Mouse (Mus musculus) left cerebral cortex, postnatal 10 days (tissue): Measurements from ENCODE around the gene Srrm4. TPM values are rescaled to one million over a fixed set of nuclear protein-coding genes. Genes with fewer than 3 reads are reported as not detected.
A peak's percentile ranks its signal among the peaks of the same experiment; 100 is the strongest.

Experiments
- DNase-seq, 2 experiments: peaks; one replicate each; pipeline ENCODE4 v3.0.0; 2021 to 2022; ENCODE audit warnings: low spot score in 2 of 2, mixed read lengths in 1 of 2; ENCODE audit errors: extremely low spot score in 1 of 2
- intact Hi-C: fragments of 180-260 bp; cut with DNase I; formaldehyde crosslinking; loops from one replicate; pipeline ENCODE4 v1.15.1; 2025
- total RNA-seq, 2 experiments: library from RNA; stranded (reverse); gene quantifications; 2 replicates each; pipeline ENCODE4 v1.2.3; 2021

The Srrm4 gene
- 10 to 100 TPM; 32.2 to 33.9 TPM for total RNA-seq

DNA sequence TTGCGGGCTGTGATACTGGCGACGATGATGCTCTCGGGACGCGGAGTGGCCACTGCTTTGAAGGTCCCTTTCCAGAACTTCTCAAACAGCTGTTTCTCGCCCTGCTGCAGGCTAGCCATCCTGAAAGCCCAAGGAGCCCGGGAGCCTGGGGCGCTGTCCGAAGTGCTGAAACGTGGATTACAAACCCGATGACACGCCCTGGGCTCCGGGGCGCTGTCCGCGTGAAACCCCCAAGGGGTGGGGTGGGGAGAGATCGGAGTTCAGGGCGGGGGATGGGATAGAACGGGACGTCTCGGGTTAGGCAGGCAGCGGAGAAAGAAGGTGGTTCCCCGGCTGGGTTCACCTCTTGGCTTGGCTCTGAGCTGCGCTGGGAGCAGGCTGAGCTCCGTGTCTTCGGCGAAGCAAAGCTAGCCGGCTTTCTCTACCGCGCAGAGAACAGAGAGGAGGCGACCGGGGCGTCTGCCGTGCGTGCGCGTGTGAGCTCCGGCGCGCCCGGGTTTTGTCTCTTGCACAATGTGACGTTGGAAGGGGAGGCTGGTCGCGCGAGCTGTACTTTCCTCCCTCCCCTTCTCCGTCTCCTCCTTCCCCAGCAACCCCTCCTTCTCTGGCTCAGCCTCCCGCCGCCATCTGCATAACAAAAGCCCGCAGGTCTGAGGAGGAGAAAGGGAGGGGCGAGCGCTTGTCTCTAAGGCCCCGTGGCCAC, at the start of gene Srrm4:
TSS of gene Srrm4 (minus strand) at position 472 of the 703 bp plus-strand sequence.
- intact Hi-C loops: loop anchor here (5.0 to 10.0 kb wide), 3 partner anchors 149 to 467 kb away; no protein-coding TSS in a partner anchor
- peak; percentile 83 to 85 for DNase-seq

DNA sequence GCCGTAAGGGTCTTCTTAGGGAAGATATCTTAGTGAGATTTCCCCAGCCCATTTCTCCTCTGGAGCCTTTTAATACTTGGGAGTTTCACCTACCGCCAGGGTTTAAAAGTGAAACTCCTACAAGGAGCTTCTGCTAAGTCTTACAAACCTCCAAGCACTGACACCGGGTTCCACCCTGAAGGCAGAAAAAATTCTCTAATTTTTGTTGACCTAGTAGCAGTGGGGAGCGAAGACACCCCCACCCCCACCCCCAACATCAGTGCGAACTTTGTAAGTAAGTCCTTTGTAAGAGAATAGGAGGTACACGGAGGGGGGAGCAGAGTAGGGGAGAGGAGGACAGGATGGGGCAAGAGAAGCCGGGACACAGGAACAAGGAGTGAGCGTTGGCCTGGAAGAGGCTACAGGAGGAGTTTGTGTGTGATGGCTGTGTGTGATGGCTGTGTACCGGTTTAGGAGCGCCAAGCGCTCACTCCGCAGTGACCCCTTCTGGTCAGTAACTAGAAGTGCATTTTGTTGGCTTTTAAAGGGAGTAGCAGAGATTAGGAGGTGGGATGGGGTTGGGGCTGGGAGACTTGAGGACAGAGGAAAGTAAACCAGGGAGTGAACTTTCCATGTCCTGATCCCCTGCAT, 1.3 kb upstream of the Srrm4 start:
- intact Hi-C loops: loop anchor here (5.0 to 10.0 kb wide), 3 partner anchors 151 to 468 kb away; no protein-coding TSS in a partner anchor

DNA sequence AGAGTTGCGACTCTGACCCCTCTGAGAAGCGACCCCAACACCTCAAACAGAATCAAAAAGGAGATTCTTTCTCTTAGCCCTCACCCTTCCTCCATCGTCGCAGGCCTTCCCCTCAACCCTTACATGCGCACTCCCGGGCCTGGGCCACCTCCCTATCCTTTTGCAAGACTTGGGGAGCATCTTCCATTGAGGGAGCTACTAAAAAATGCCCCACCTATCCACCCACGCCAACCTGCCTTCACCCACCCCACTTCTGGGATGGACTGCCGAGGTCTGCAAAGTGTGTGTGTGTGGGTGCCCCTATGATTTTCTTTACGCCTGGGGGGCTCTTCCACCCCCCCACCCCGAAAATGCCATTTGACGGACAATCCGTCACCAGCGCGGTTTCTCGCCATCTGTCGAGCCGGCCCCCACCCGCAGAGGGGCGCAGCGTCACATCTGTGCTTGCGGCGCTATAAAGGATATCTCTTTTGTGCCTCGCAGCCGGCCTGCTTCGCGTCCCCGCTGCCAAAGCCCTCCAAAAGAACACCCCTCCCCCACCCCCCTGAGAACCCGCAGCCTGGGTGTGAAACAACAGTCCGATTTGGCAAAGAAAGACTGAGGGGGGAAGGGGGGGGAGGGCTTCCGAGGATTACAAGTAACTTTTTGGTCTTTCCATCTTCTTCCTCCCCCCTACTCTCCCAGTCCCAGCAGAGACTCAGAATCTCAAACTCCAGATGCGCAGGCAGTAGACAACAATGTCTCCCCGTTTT, 608 bp upstream of the Srrm4 start:
- DNase-seq: peak; percentile 40 to 54
- intact Hi-C loops: loop anchor here (5.0 to 10.0 kb wide), 3 partner anchors 150 to 467 kb away; no protein-coding TSS in a partner anchor

More for the DNA sequence above, 1.3 kb upstream of the Srrm4 start:
- peak in 1 of 2 experiments; percentile 45 for DNase-seq

DNA sequence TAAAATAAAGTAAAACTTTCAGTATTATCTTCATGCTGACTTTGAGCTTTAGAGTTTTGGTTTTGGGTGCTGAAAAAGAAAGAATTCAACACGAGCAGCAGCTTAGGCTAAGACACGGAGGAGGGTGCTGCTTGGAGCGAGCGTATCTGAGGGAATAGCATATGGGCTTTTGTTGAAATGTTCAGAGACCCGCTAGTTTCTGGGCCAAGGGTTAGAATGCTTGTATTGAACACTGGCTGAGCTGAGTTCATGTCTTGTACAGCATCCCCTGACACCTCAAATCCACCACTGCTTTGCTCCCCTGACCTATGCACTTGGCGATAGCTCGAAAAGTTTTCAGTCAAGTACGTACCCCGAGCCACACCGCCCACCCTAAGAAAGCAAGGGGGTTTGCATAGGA, 919 bp downstream of the Srrm4 start:
- no peak for DNase-seq
- intact Hi-C loops: loop anchor here (5.0 to 10.0 kb wide), 3 partner anchors 148 to 466 kb away; no protein-coding TSS in a partner anchor

DNA sequence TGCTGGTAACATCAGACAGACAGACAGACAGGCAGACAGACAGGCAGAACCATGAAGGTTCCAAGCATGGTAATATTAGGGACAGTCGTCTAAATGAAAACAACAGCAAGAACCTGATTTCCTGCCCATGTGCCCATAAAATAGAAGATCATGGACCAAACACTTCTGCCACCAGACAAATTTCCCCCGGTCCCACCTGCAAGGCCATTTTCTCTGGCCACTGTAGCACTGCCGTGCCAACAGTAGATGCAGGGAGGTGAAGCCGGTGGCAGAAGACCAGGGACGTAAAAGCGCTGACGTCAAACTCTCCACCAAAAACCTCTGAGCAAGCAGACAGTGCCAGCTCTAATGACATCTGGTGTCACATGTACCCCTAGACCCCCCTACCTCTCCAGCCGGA, 2.0 kb downstream of the Srrm4 start:
- intact Hi-C loops: loop anchor here (5.0 to 10.0 kb wide), 3 partner anchors 147 to 465 kb away; no protein-coding TSS in a partner anchor
- DNase-seq: no peak

DNA sequence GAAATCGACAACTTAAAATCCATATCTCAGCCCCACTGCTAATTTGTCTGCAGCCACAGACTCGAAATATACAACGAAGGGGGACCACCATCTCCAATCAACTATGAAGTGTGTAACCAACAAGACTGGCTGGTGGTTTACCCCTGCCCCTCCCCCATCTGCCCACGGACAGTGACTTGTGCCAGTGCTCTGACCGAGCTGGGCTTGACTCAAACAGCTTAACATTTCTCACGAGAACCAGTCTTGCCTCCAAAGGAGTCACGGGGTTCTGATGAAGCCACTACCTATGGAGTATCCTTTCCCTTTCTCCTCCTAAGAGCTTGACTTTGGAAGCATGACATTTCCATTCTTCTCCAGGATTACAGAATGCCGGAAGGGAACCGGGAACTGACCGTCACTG, 2.8 kb downstream of the Srrm4 start:
- peak; percentile 27 to 53 for DNase-seq
- intact Hi-C loops: no loop called here

DNA sequence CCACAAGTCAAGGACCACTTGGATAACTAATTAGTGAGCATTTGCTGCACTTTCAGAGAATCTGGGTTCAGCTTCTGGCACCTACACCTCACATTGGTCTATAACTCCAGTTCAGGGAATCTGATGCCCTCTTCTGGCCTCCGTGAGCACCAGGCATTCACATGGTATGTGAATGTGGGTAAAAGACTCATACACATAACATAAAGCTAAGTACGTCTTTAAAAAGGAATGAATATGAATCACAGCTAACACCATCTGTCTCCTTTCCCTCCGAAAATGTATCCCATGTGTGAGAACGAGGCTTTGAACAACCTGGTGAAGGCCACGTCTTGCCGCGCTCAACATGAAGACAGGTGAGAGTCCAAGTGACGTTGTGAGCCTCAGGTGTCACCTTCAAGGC, 12.1 kb downstream of the Srrm4 start:
- intact Hi-C loops: no loop called here
- DNase-seq: no peak

DNA sequence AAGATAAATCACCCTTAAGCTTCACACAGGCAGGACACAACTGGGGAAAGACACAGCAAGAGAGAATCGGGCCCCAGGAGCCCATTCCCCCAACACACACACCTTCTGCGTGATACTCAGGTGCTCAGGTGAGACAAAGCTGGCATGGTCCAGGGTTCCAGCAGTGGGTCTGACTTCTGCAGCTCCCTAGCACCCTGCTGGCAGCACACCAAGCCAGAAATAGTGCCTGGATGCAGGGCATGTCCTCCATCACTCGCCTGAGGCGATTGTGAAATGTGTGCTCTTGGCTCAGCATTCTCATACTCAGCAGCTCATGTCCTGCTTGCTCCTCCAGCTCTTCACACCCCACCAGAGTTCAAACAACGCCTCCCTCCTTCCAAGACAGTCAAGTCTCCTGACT, 14.5 kb downstream of the Srrm4 start:
- intact Hi-C loops: no loop called here
- DNase-seq: no peak

DNA sequence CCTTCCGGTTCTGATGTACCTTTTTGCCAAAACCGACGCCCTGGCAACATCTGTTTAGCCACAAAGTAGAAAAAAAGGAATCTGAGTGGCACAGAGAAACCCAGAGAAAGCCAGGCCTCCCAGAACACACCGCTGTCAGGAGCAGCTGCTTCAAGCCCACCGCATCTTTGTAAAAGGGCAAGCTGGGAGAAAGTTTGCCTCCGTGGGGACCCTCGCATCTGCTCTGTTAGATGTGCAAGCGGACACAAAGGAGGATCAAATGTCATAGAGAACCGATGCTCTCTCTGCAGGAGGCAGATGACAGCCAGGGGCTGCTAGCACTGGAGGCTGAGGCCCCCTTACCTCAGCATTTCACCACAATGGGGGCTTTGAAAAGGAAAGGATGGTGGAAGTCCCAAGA, 18.3 kb downstream of the Srrm4 start:
- intact Hi-C loops: no loop called here

DNA sequence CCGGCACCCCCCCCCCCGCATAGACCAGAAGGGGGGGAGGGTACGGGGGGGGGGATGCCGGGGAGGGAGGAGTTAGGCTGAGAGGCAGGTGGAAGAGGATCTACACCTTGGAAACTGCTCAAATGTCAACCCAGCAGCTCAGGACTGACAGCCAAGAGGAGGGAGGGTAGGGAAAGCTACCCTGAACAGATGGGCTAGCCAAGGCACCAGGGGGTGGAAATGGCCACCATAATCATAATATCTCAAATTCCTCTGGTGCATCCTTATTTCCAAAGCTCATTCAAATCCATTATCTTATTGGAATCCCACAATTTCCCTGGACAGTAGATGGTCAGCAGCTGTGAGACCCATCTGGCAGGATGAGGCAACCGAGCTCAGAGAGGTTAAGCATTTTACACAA, 19.7 kb downstream of the Srrm4 start:
- intact Hi-C loops: no loop called here
- DNase-seq: no peak

More for the DNA sequence above, 18.3 kb downstream of the Srrm4 start:
- no peak for DNase-seq

DNA sequence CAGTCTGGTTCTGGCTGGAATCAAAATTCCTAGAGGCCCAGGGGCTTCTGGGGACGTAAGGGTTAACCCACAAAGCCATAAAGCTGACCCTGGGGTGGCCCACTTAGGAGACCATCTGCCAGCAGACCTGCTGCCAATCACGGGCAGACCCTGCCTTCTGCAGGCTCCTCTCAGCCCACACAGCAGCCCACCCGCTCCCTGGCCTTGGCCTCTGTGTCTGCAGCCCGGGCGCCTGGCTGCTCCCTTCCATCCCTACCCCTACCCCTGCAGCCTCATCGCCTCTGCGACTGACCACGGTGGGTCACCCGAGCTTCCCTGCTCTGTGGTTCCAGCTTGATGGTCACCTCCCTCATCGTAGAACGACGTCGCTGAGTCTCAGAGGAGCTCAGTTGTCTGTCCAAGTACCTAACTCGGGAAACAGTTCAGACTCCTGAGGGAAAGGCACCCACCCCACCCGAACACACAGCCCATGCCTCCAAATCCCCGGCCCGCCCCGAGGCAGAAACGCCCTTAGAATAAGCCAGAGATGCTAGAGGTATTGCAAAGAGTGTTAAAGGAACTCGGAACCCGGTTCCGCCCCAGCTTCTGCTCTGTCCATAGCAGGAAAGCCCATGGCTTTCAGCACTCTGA, 20.3 kb downstream of the Srrm4 start:
- intact Hi-C loops: no loop called here
- no peak for DNase-seq

DNA sequence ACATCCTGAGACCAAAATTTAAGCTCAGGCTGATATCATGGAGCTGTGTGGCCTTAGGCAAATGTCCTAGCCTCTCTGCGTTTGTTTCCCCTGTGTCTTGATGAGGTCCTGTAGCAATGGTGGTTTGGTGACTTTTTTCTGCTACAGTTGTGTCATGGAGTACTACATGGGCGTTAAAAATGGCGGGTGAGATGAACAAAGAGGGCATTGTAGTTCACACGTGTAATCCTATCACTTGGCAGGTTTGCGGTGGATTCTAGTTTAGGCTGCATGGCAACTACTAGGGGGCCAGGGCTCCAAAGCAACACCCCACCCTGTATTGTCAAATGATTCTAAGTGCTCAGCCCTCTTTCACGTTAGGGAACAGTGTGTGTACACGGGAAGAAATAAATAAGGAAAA, 21.1 kb downstream of the Srrm4 start:
- intact Hi-C loops: no loop called here
- no peak for DNase-seq

DNA sequence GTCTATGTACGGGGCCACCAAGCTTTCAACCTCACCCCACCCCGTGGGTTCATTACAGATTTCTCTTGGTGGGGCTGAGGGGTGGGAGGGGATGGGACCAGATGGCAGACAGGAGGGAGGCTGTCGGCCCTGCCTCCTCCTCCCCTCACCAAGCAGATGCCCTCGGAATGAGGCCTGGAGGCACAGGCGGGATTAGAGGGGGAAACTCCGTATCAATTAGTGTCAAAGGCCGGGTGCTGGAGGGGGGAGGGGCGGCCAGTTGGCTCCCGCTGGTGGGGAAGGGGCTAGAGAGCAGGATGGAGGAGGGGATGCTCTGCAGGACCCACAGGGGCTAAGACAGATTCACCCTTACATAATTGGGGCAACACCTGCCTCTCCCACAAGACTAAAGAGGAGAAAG, 22.0 kb downstream of the Srrm4 start:
- intact Hi-C loops: no loop called here
- no peak for DNase-seq

DNA sequence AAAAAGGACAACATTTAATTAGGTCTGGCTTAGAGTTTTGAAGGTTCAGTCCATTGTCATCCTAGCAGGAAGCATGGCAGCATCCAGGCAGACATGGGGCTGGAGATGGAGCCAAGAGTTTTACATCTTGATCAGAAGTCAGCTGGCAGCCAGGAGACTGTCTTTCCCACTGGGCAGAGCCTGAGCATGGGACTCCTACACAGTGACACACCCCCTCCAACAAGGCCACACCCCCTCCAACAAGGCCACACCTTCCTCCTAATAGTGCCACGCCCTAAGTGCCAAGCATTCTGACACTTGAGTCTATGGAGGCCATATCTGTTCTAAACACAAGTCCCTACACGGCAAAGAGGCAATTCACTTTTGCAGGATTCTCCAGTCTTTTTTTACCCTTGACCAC, 23.6 kb downstream of the Srrm4 start:
- DNase-seq: no peak
- intact Hi-C loops: no loop called here

DNA sequence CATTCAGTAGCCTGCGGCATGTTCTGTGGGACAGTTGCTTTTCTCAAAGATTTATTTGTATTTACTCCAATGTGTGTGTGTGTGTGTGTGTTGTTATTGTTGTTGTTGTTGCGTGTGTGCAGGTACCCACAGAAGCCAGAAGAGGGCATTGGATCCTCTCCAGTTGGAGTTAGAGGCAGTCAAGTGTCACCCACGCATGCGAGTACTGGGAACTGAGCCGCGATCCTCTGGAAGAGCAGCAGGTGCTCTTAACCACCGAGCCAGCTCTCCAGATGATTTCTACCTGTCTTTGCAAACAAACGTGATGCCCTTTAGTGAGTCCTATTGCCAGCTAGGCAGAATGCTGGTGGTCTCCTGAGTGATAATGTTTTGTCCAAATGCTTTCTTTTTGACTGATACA, 24.3 kb downstream of the Srrm4 start:
- intact Hi-C loops: no loop called here
- DNase-seq: no peak

DNA sequence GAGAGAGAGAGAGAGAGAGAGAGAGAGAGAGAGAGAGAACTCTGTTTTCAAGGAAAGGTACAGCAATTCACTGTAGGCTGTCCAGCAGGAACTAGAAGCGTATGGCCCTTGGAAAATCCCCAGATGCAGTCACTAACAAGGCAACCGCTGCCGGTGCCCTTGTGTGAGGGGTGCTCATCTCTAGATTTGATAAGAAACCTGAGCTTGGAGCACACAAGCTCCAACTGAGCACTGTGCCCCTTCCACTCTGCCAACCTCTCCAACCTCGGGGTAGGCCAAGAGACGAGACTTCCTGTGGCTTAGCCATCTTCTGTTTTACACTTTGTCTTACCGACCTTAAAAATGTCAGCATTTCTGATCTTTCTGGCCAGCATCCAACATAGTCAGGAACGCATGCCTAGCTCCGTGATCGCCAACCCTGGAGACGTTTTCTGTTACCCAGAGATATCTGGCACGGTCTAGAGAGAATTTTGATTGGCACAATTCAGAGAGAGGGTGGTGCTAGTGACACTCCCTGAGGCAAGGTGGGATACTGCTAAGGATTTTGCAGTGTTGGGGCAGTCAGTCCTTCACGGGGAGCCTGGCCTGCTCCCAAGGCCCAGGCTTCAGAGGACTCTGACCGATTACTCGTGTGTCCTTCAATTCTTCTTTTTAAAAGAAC, 25.1 kb downstream of the Srrm4 start:
- intact Hi-C loops: no loop called here
- DNase-seq: no peak

DNA sequence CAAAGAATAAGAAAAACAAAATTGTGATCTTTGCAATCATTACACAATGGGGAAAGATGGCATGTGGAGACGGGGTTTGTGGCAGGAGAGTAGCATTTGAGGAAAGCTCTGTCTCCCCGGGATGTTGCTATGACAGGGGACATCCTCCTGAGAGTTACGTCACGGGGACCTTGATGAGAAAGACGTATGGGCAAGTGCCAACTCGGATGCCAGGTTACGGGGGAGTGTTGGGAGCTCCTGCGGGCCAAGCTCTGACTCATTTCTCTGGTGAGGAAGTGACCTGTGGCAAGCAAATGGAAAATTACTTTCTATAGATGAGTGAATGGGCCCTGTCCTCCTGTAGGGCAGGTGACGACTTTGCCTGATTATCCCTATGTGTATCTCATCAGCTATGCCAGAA, 26.0 kb downstream of the Srrm4 start:
- intact Hi-C loops: no loop called here

DNA sequence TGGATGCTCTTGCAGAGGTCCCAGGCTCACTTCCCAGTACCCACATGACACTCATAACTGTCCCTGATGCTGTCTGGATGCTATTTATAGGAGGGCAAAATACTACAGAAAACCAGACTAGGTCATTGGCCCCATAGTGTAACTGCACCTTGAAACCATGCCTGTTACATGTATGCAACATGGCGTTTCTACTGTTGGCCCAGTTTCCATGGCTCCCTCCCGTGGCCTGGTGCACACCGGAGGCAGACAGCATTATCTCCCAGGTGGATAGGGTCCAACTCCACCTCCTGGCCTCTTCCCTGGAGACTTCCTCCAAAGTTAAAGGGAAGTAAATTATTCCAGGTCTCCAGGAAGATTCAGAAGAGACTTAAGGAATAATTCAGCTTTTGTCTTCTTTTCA, 27.2 kb downstream of the Srrm4 start:
- intact Hi-C loops: no loop called here
- no peak for DNase-seq

More for the DNA sequence above, 26.0 kb downstream of the Srrm4 start:
- DNase-seq: no peak

DNA sequence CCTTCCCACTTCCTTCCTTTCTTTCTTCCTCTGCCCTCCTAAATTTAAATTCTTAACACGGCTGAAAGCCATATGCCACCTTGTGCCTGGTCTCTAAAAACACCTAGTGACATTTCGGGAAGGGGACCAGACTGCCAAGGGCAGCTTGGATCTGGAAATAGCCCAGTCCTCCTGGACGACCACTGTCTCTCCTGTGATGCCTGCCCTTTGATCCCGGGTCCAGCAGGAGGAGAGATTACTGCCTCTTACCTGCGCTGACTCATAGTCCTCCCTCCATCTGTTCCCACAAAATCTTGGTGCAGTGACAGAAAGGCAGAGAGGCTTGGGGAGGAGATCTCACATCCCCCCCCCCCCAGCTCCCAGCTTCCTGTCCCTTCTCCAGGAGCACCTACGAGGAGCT, 27.9 kb downstream of the Srrm4 start:
- DNase-seq: no peak
- intact Hi-C loops: no loop called here
